Mouse (Mus musculus): ENCODE data around the gene Kdm8. TPM values are rescaled to one million over a fixed set of nuclear protein-coding genes. Genes with fewer than 3 reads are reported as not detected.
"Not testable (repeated sequence)": the region's sequence is repeated elsewhere in the genome, so short reads cannot be mapped to it uniquely, and the experiment has no call there.

Gene Kdm8
- total and polyA plus RNA-seq, 3 experiments, result 3.0 to 4.6 (median 4.4) TPM

- no peaks in the 10 kb centered on the region for H3K36me3 ChIP-seq (ENCODE audit: control insufficient read depth, insufficient read depth, low read length)
- no peak overlapping the region for H3K4me3 ChIP-seq
- H3K4me1 ChIP-seq (ENCODE audit: control insufficient read depth, insufficient read depth, low read length), result no peaks in the 10 kb centered on the region
- 69% methylated on average over 7 of the region's 7 CpGs for WGBS
- intact Hi-C loops (cut with DNase I), result no loop called here
- TF ChIP-seq POLR2A (IDR thresholded peaks at IDR 0.05; ENCODE audit: insufficient read depth, low read depth, low read length), result no peak
- no peak for TF ChIP-seq CTCF (IDR thresholded peaks at IDR 0.05)
- no peak for TF ChIP-seq EP300 (IDR thresholded peaks at IDR 0.05; ENCODE audit: insufficient read depth, low read depth, low read length)
- no peak overlapping the region for H3K27ac ChIP-seq
- no peaks in the 10 kb centered on the region for H3K27me3 ChIP-seq (ENCODE audit: control insufficient read depth, insufficient read depth, low read length)
- no peak for DNase-seq
- H3K9ac ChIP-seq (ENCODE audit: low read depth, low read length), result no peak overlapping the region
- H3K79me2 ChIP-seq (replicated peaks; ENCODE audit: control insufficient read depth, insufficient read depth, low read length), result no peaks in the 10 kb centered on the region
These were observed 16.1 kb upstream of the Kdm8 start for GRCm38 (mm10) chr7:125428381-125428780.

DNA sequence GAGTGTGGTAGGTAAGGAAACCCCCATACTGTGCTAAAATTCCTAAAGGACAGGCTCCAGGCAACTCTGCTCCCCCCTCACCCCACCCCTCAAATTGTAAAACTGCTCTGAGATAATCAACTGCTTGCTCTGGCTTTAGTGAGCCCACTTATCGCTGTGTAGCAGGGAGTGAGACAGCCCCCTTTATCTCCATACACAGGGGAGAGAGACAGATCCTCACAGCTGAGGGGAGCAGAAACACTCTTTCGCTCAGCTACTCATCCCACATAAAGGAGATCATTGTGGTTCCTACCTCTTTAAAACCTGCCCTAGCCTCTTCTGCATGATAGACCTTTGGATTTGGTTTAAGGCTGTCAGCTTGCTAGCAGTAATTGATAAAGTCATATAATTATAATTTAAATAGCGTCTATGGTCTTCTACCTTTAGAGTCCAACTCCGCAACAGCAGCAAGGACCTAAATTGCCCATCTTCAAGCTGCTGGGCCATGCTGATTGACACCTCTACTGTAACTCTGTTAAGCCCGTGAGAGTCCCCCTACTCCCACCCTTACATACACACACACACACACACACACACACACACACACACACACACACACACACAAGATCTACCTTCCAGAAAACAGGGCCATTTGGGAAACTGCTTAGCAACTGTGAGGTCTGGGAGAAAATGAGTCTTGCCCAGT lies 15.5 kb upstream of the Kdm8 start:
- H3K4me3 ChIP-seq; H3K79me2 ChIP-seq (replicated peaks; ENCODE audit: control insufficient read depth, insufficient read depth, low read length); H3K9ac ChIP-seq (ENCODE audit: low read depth, low read length); H3K27ac ChIP-seq; H3K4me1 ChIP-seq (ENCODE audit: control insufficient read depth, insufficient read depth, low read length); DNase-seq; H3K36me3 ChIP-seq (ENCODE audit: control insufficient read depth, insufficient read depth, low read length); intact Hi-C loops (cut with DNase I); H3K27me3 ChIP-seq (ENCODE audit: control insufficient read depth, insufficient read depth, low read length): not testable (repeated sequence)
- WGBS, result 69% methylated on average over 5 of the region's 5 CpGs

- no peaks in the 10 kb centered on the region for H3K79me2 ChIP-seq (replicated peaks; ENCODE audit: control insufficient read depth, insufficient read depth, low read length)
- intact Hi-C loops (cut with DNase I), result no loop called here
- H3K4me1 ChIP-seq (ENCODE audit: control insufficient read depth, insufficient read depth, low read length), result no peaks in the 10 kb centered on the region
- TF ChIP-seq EP300 (IDR thresholded peaks at IDR 0.05; ENCODE audit: insufficient read depth, low read depth, low read length), result no peak
- no peak for TF ChIP-seq POLR2A (IDR thresholded peaks at IDR 0.05; ENCODE audit: insufficient read depth, low read depth, low read length)
- no peak for TF ChIP-seq CTCF (IDR thresholded peaks at IDR 0.05)
- DNase-seq, result no peak
- H3K4me3 ChIP-seq, result no peak overlapping the region
- H3K27me3 ChIP-seq (ENCODE audit: control insufficient read depth, insufficient read depth, low read length), result no peaks in the 10 kb centered on the region
- H3K36me3 ChIP-seq (ENCODE audit: control insufficient read depth, insufficient read depth, low read length), result no peaks in the 10 kb centered on the region
- no peak overlapping the region for H3K27ac ChIP-seq
- 62% methylated on average over 7 of the region's 7 CpGs for WGBS
- no peak overlapping the region for H3K9ac ChIP-seq (ENCODE audit: low read depth, low read length)
These were observed 14.2 kb upstream of the Kdm8 start for GRCm38 (mm10) chr7:125430170-125430842.

- DNase-seq, result no peak
- Histone ChIP-seq H3K4me3 (no peak overlapping the region), H3K27me3 (ENCODE audit: control insufficient read depth, insufficient read depth, low read length) (no peaks in the 10 kb centered on the region), H3K79me2 (replicated peaks; ENCODE audit: control insufficient read depth, insufficient read depth, low read length) (no peaks in the 10 kb centered on the region), H3K27ac (no peak overlapping the region), H3K9ac (ENCODE audit: low read depth, low read length) (no peak overlapping the region), H3K4me1 (ENCODE audit: control insufficient read depth, insufficient read depth, low read length) (no peaks in the 10 kb centered on the region), H3K36me3 (ENCODE audit: control insufficient read depth, insufficient read depth, low read length) (no peaks in the 10 kb centered on the region)
- no peak for TF ChIP-seq POLR2A (IDR thresholded peaks at IDR 0.05; ENCODE audit: insufficient read depth, low read depth, low read length)
- TF ChIP-seq CTCF (IDR thresholded peaks at IDR 0.05), result no peak
- TF ChIP-seq EP300 (IDR thresholded peaks at IDR 0.05; ENCODE audit: insufficient read depth, low read depth, low read length), result no peak
- intact Hi-C loops (cut with DNase I), result no loop called here
- 83% methylated on average over 3 of the region's 3 CpGs for WGBS
These were observed 10.6 kb upstream of the Kdm8 start for GRCm38 (mm10) chr7:125433874-125434273.

GRCm38 (mm10) chr7:125434666-125435290 lies 9.7 kb upstream of the Kdm8 start:
- H3K4me1 ChIP-seq (ENCODE audit: control insufficient read depth, insufficient read depth, low read length), result no peaks in the 10 kb centered on the region
- H3K9ac ChIP-seq (ENCODE audit: low read depth, low read length), result no peak overlapping the region
- TF ChIP-seq EP300 (IDR thresholded peaks at IDR 0.05; ENCODE audit: insufficient read depth, low read depth, low read length) (no peak), CTCF (IDR thresholded peaks at IDR 0.05) (no peak), POLR2A (IDR thresholded peaks at IDR 0.05; ENCODE audit: insufficient read depth, low read depth, low read length) (no peak)
- no peak for DNase-seq
- no peaks in the 10 kb centered on the region for H3K79me2 ChIP-seq (replicated peaks; ENCODE audit: control insufficient read depth, insufficient read depth, low read length)
- H3K36me3 ChIP-seq (ENCODE audit: control insufficient read depth, insufficient read depth, low read length), result no peaks in the 10 kb centered on the region
- H3K4me3 ChIP-seq, result no peak overlapping the region
- no peaks in the 10 kb centered on the region for H3K27me3 ChIP-seq (ENCODE audit: control insufficient read depth, insufficient read depth, low read length)
- 25% methylated on average over 8 of the region's 8 CpGs for WGBS
- intact Hi-C loops (cut with DNase I), result no loop called here
- H3K27ac ChIP-seq, result no peak overlapping the region

- WGBS, result 59% methylated on average over 4 of the region's 4 CpGs
- no peak for DNase-seq
These were observed 2.2 kb upstream of the Kdm8 start for GRCm38 (mm10) chr7:125442323-125442722.

More at GRCm38 (mm10) chr7:125442323-125442722, 2.2 kb upstream of the Kdm8 start:
- Histone ChIP-seq H3K4me1 (ENCODE audit: control insufficient read depth, insufficient read depth, low read length) (peaks cover 3% of the 10 kb centered on the region), H3K27ac (no peak overlapping the region), H3K9ac (ENCODE audit: low read depth, low read length) (no peak overlapping the region), H3K4me3 (no peak overlapping the region), H3K79me2 (replicated peaks; ENCODE audit: control insufficient read depth, insufficient read depth, low read length) (no peaks in the 10 kb centered on the region), H3K27me3 (ENCODE audit: control insufficient read depth, insufficient read depth, low read length) (no peaks in the 10 kb centered on the region), H3K36me3 (ENCODE audit: control insufficient read depth, insufficient read depth, low read length) (no peaks in the 10 kb centered on the region)
- TF ChIP-seq POLR2A (IDR thresholded peaks at IDR 0.05; ENCODE audit: insufficient read depth, low read depth, low read length) (no peak), EP300 (IDR thresholded peaks at IDR 0.05; ENCODE audit: insufficient read depth, low read depth, low read length) (no peak), CTCF (IDR thresholded peaks at IDR 0.05) (no peak)
- intact Hi-C loops (cut with DNase I), result no loop called here
